Mouse (Mus musculus): ENCODE data around the gene Myo18b. TPM values are rescaled to one million over a fixed set of nuclear protein-coding genes. Genes with fewer than 3 reads are reported as not detected.

Myo18b gene
- polyA plus RNA-seq, 1 experiment: 36.8 TPM

- Histone ChIP-seq H3K27ac (ENCODE audit: control insufficient read depth, insufficient read depth, low read depth, low read length) (no peak overlapping the region), H3K36me3 (ENCODE audit: control insufficient read depth, insufficient read depth, low read length) (no peaks in the 10 kb centered on the region), H3K27me3 (ENCODE audit: control insufficient read depth, insufficient read depth, low read length) (no peaks in the 10 kb centered on the region), H3K4me1 (ENCODE audit: control insufficient read depth, insufficient read depth, low read length) (peaks cover 8% of the 10 kb centered on the region), H3K4me3 (ENCODE audit: control insufficient read depth, low read depth, low read length) (no peak overlapping the region)
- TF ChIP-seq POLR2A (IDR thresholded peaks at IDR 0.05; ENCODE audit: control insufficient read depth, low read depth, low read length) (no peak), CTCF (IDR thresholded peaks at IDR 0.05; ENCODE audit: control insufficient read depth, insufficient read depth, insufficient replicate concordance, low read depth, low read length) (no peak)
Measured at GRCm38 (mm10) chr5:112851389-112851788, 44.8 kb downstream of the Myo18b start.

GRCm38 (mm10) chr5:112848586-112849280, 47.4 kb downstream of the Myo18b start:
- Histone ChIP-seq H3K36me3 (ENCODE audit: control insufficient read depth, insufficient read depth, low read length) (no peaks in the 10 kb centered on the region), H3K27ac (ENCODE audit: control insufficient read depth, insufficient read depth, low read depth, low read length) (no peak overlapping the region), H3K4me1 (ENCODE audit: control insufficient read depth, insufficient read depth, low read length) (peaks cover 8% of the 10 kb centered on the region), H3K27me3 (ENCODE audit: control insufficient read depth, insufficient read depth, low read length) (no peaks in the 10 kb centered on the region), H3K4me3 (ENCODE audit: control insufficient read depth, low read depth, low read length) (no peak overlapping the region)
- peak; percentile 88 for TF ChIP-seq CTCF (IDR thresholded peaks at IDR 0.05; ENCODE audit: control insufficient read depth, insufficient read depth, insufficient replicate concordance, low read depth, low read length)
- no peak for TF ChIP-seq POLR2A (IDR thresholded peaks at IDR 0.05; ENCODE audit: control insufficient read depth, low read depth, low read length)

DNA sequence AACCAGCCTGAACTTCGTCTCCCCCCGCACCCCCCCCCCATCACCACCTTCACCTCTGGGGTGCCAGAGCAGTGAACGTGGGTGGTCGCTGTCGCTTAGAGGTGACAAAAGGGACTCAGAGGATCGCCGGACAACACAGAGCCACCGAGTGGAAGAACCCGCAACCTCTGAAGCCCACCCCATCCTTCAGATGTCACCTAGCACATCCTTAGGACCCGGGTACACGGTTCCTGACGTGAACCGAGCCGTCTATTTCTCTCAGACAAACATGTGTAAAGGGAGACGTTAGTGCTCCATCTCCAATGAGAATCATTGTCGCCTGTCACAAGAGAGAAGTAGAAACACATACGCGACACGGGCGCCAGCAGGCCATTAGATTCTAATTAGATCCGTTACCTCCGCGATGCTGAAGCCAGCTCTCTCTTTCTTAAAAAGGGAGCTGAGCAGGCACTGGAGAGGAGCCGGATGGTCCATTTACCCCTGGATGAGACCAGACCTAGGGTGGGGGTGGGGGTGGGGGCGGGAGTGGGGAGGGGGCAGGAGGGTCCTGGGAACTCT, 48.1 kb downstream of the Myo18b start:
- H3K4me3 ChIP-seq (ENCODE audit: control insufficient read depth, low read depth, low read length): no peak overlapping the region
- no peaks in the 10 kb centered on the region for H3K27me3 ChIP-seq (ENCODE audit: control insufficient read depth, insufficient read depth, low read length)
- no peak overlapping the region for H3K27ac ChIP-seq (ENCODE audit: control insufficient read depth, insufficient read depth, low read depth, low read length)
- no peaks in the 10 kb centered on the region for H3K36me3 ChIP-seq (ENCODE audit: control insufficient read depth, insufficient read depth, low read length)
- H3K4me1 ChIP-seq (ENCODE audit: control insufficient read depth, insufficient read depth, low read length): peaks cover 8% of the 10 kb centered on the region
- no peak for TF ChIP-seq CTCF (IDR thresholded peaks at IDR 0.05; ENCODE audit: control insufficient read depth, insufficient read depth, insufficient replicate concordance, low read depth, low read length)
- TF ChIP-seq POLR2A (IDR thresholded peaks at IDR 0.05; ENCODE audit: control insufficient read depth, low read depth, low read length): no peak

DNA sequence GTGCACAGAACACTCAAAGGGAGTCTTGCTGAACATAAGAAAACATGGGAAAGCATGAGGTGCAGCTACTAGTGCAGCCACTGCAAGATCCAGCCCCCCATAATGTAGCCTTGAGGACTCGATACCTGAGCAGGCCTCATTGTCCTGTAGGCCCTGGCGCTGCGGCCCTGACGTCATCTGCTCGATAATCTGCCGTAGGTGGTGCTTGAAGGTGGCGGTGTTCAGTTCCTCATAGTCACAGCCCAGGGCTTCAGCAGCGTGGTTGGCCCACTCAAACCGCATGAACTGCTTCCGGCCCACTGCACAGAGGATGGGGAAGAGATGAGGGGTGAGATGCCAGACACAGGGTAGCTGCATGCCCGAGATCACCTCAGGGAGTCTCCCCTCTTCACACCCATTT, 50.0 kb downstream of the Myo18b start:
- H3K4me3 ChIP-seq (ENCODE audit: control insufficient read depth, low read depth, low read length): no peak overlapping the region
- H3K4me1 ChIP-seq (ENCODE audit: control insufficient read depth, insufficient read depth, low read length): peaks cover 8% of the 10 kb centered on the region
- H3K27me3 ChIP-seq (ENCODE audit: control insufficient read depth, insufficient read depth, low read length): no peaks in the 10 kb centered on the region
- H3K36me3 ChIP-seq (ENCODE audit: control insufficient read depth, insufficient read depth, low read length): no peaks in the 10 kb centered on the region
- no peak for TF ChIP-seq CTCF (IDR thresholded peaks at IDR 0.05; ENCODE audit: control insufficient read depth, insufficient read depth, insufficient replicate concordance, low read depth, low read length)
- no peak for TF ChIP-seq POLR2A (IDR thresholded peaks at IDR 0.05; ENCODE audit: control insufficient read depth, low read depth, low read length)
- no peak overlapping the region for H3K27ac ChIP-seq (ENCODE audit: control insufficient read depth, insufficient read depth, low read depth, low read length)

DNA sequence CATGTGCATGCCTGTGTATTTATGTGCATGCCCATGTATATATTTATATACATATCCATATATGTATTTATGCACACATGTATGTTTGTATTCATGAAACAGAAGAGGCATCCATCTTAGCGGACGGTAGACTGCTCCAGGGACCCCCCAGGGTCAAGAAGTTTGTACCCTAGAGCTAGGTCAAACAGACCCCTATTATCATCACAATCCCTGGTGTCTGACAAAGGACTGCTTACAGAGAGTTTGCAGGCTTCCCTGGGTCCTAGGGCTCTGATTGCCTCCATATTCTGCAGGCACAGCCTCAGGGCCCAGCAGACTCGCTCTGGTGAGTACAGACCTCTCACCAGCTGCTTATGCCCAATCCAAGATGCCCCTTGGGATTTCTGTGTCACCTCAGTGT, 51.7 kb downstream of the Myo18b start:
- Histone ChIP-seq H3K36me3 (ENCODE audit: control insufficient read depth, insufficient read depth, low read length) (no peaks in the 10 kb centered on the region), H3K4me3 (ENCODE audit: control insufficient read depth, low read depth, low read length) (no peak overlapping the region), H3K27me3 (ENCODE audit: control insufficient read depth, insufficient read depth, low read length) (no peaks in the 10 kb centered on the region), H3K4me1 (ENCODE audit: control insufficient read depth, insufficient read depth, low read length) (peaks cover 8% of the 10 kb centered on the region), H3K27ac (ENCODE audit: control insufficient read depth, insufficient read depth, low read depth, low read length) (no peak overlapping the region)
- TF ChIP-seq CTCF (IDR thresholded peaks at IDR 0.05; ENCODE audit: control insufficient read depth, insufficient read depth, insufficient replicate concordance, low read depth, low read length): no peak

- no peak overlapping the region for H3K4me3 ChIP-seq (ENCODE audit: control insufficient read depth, low read depth, low read length)
- no peak overlapping the region for H3K27ac ChIP-seq (ENCODE audit: control insufficient read depth, insufficient read depth, low read depth, low read length)
- no peaks in the 10 kb centered on the region for H3K27me3 ChIP-seq (ENCODE audit: control insufficient read depth, insufficient read depth, low read length)
- H3K4me1 ChIP-seq (ENCODE audit: control insufficient read depth, insufficient read depth, low read length): peaks cover 8% of the 10 kb centered on the region
- TF ChIP-seq POLR2A (IDR thresholded peaks at IDR 0.05; ENCODE audit: control insufficient read depth, low read depth, low read length) (no peak), CTCF (IDR thresholded peaks at IDR 0.05; ENCODE audit: control insufficient read depth, insufficient read depth, insufficient replicate concordance, low read depth, low read length) (no peak)
- no peaks in the 10 kb centered on the region for H3K36me3 ChIP-seq (ENCODE audit: control insufficient read depth, insufficient read depth, low read length)
Measured at GRCm38 (mm10) chr5:112843676-112844257, 52.4 kb downstream of the Myo18b start.

- Histone ChIP-seq H3K27ac (ENCODE audit: control insufficient read depth, insufficient read depth, low read depth, low read length) (no peak overlapping the region), H3K4me1 (ENCODE audit: control insufficient read depth, insufficient read depth, low read length) (peaks cover under 1% of the 10 kb centered on the region; the same call in 1 of the 2 replicates), H3K27me3 (ENCODE audit: control insufficient read depth, insufficient read depth, low read length) (no peaks in the 10 kb centered on the region), H3K4me3 (ENCODE audit: control insufficient read depth, low read depth, low read length) (no peak overlapping the region), H3K36me3 (ENCODE audit: control insufficient read depth, insufficient read depth, low read length) (no peaks in the 10 kb centered on the region)
- TF ChIP-seq POLR2A (IDR thresholded peaks at IDR 0.05; ENCODE audit: control insufficient read depth, low read depth, low read length) (no peak), CTCF (IDR thresholded peaks at IDR 0.05; ENCODE audit: control insufficient read depth, insufficient read depth, insufficient replicate concordance, low read depth, low read length) (no peak)
Measured at GRCm38 (mm10) chr5:112842696-112843095, 53.5 kb downstream of the Myo18b start.
